Mouse (Mus musculus): ENCODE data around the gene Med16.

DNA sequence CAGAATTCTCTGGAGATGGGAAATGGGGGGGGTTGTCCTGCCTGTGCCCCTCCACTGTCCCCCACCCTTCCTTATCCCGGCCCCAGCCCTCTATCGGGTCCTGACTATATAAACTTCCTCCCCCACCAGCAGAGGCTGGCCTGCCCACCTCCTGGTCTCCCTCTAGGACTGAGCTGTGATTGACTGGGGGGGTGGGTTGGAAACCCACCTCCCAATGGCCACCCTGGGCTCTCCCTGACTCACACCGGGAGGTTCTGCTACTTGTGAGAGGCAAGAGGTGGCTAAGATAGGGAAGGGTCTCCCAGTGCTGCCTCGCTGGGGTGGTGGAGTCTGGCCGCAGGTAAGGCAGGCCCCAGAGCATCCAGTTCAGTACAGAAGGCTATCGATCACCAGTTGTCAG is 38.8 kb upstream of the Med16 start:
- no peak for TF ChIP-seq CTCF (IDR thresholded peaks at IDR 0.05; ENCODE audit: borderline replicate concordance, control insufficient read depth, extremely low read depth, insufficient read depth, low read length, poor library complexity)
- TF ChIP-seq POLR2A (IDR thresholded peaks at IDR 0.05; ENCODE audit: control insufficient read depth, extremely low read depth, insufficient read depth, low read length, poor library complexity) = no peak

Data from thymus, adult 2 months (tissue).